Mouse (Mus musculus): ENCODE data around the gene Snx5. TPM values are rescaled to one million over a fixed set of nuclear protein-coding genes. Genes with fewer than 3 reads are reported as not detected.

The Snx5 gene
- polyA plus RNA-seq (2016; fragmentation: Nextera tagmentation; extraction: Ambion mirVana), result 87.2 and 88.9 TPM in 2 replicates

- ATAC-seq (ENCODE audit: low FRiP score, low read depth), result peak; percentile 96
- under 1% methylated on average over 83 of the region's 93 CpGs for WGBS
- peak within 1 kb of the TSS; percentile 97 for H3K9ac ChIP-seq
These were observed at the start of gene Snx5, which contains the start of gene Mgme1 for GRCm38 (mm10) chr2:144270507-144271420. TSS of gene Snx5 (minus strand) at chr2:144270906. TSS of gene Mgme1 (plus strand) at chr2:144270663.

DNA sequence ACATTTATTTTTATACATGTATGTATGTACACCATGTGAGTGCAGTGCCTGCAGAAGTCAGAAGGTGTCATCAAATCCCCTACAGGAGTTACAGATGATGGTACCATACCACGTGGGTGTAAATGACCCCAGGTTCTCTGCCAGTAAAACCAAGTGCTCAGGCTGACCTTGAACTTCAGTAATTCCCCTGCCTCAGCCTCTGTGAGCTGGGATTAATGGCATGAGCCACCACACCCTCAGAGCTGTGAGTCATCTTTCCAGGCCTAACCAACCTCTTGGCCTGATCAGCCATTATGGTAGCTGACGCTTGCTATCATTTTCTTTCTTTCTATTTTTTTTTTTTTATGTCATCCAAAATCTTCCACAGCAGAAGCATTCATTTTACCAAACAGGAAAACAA, 40.7 kb upstream of the Snx5 start:
- H3K4me3 ChIP-seq, result no peak overlapping the region

More at GRCm38 (mm10) chr2:144270507-144271420, at the start of gene Snx5, which contains the start of gene Mgme1:
- no peaks in the 10 kb centered on the region; the same call in 1 of the 2 replicates for H3K36me3 ChIP-seq
- H3K4me1 ChIP-seq, result peaks cover 14% of the 10 kb centered on the region
- H3K4me3 ChIP-seq, result peak within 1 kb of the TSS; percentile 84
- H3K27me3 ChIP-seq (replicated peaks), result no peaks in the 10 kb centered on the region
- H3K9me3 ChIP-seq, result no peaks in the 10 kb centered on the region
- H3K27ac ChIP-seq, result peak within 1 kb of the TSS; percentile 74
- peak within 1 kb of the TSS; percentile 62 for H3K4me2 ChIP-seq (replicated peaks)

DNA sequence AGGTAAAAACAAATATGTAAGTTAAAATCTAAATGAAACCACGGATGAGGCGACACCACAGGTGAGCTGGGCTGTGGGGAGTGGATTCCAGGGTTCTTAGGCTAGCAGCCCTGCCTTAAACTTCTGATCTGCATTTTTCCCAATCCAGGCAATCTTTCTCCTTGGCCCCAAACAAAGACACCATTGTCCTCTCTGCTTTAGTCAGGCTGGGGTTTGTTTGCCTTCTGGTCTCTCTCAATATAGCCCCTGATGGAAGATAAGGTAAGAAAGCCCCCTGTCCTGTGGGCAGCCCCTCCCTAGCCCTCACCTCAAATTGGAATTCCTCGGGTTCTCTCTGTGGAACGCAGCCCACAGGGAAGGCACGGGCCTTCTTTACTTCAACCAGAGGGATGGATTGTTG, 39.6 kb upstream of the Snx5 start:
- Histone ChIP-seq H3K9me3 (no peaks in the 10 kb centered on the region), H3K9ac (no peak overlapping the region), H3K27ac (no peak overlapping the region), H3K36me3 (no peaks in the 10 kb centered on the region), H3K4me3 (no peak overlapping the region), H3K4me2 (replicated peaks) (no peak overlapping the region), H3K27me3 (replicated peaks) (no peaks in the 10 kb centered on the region), H3K4me1 (no peaks in the 10 kb centered on the region)
- 53% methylated on average over 5 of the region's 5 CpGs for WGBS
- ATAC-seq (ENCODE audit: low FRiP score, low read depth), result no peak

More for the DNA sequence above, 40.7 kb upstream of the Snx5 start:
- Histone ChIP-seq H3K27ac (no peak overlapping the region), H3K27me3 (replicated peaks) (no peaks in the 10 kb centered on the region), H3K9me3 (no peaks in the 10 kb centered on the region), H3K4me1 (no peaks in the 10 kb centered on the region), H3K9ac (no peak overlapping the region), H3K36me3 (no peaks in the 10 kb centered on the region), H3K4me2 (replicated peaks) (no peak overlapping the region)
- WGBS, result 88% methylated on average over 2 of the region's 2 CpGs
- no peak for ATAC-seq (ENCODE audit: low FRiP score, low read depth)

GRCm38 (mm10) chr2:144308561-144308960, 37.9 kb upstream of the Snx5 start:
- no peak for ATAC-seq (ENCODE audit: low FRiP score, low read depth)
- 60% methylated on average over 8 of the region's 8 CpGs for WGBS

DNA sequence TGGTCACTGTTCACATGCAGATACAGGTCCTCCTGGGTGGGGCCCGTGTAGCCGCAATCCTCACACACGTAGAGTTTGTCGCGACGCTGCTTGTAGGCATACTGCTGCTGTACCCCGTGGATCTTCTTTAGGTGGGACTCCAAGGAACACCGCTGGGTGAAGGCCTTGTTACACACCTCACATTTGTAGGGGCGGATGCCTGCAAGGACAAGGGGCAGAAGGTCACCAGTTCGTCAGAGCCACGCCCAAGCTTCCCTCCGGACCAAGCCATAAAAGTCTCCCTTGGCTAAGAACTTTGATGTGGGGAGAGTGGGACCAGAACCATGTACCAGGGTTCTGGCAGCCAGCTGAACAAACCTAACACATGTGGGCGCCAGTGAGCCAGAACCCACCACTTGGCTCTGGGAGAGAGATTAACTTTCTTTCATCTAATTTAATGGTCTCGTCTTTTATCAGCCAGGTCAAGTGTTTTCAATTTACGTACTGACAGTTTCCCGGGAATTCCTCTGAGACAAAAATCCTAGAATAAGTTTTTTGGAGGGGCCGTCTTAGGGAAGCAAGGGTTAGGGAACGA, 35.1 kb upstream of the Snx5 start:
- H3K36me3 ChIP-seq, result no peaks in the 10 kb centered on the region
- H3K27me3 ChIP-seq (replicated peaks), result no peaks in the 10 kb centered on the region
- no peak overlapping the region for H3K27ac ChIP-seq
- no peak overlapping the region for H3K4me3 ChIP-seq
- no peaks in the 10 kb centered on the region for H3K4me1 ChIP-seq
- no peak for ATAC-seq (ENCODE audit: low FRiP score, low read depth)
- no peak overlapping the region for H3K9ac ChIP-seq
- H3K9me3 ChIP-seq, result no peaks in the 10 kb centered on the region
- no peak overlapping the region for H3K4me2 ChIP-seq (replicated peaks)
- 67% methylated on average over 18 of the region's 18 CpGs for WGBS

More at GRCm38 (mm10) chr2:144308561-144308960, 37.9 kb upstream of the Snx5 start:
- H3K4me1 ChIP-seq, result no peaks in the 10 kb centered on the region
- no peaks in the 10 kb centered on the region for H3K27me3 ChIP-seq (replicated peaks)
- no peak overlapping the region for H3K4me3 ChIP-seq
- H3K9ac ChIP-seq, result no peak overlapping the region
- H3K4me2 ChIP-seq (replicated peaks), result no peak overlapping the region
- H3K36me3 ChIP-seq, result no peaks in the 10 kb centered on the region
- H3K27ac ChIP-seq, result no peak overlapping the region
- H3K9me3 ChIP-seq, result no peaks in the 10 kb centered on the region

- 96% methylated on average over 11 of the region's 11 CpGs for WGBS
- no peak for ATAC-seq (ENCODE audit: low FRiP score, low read depth)
- H3K4me3 ChIP-seq, result no peak overlapping the region
These were observed 30.4 kb upstream of the Snx5 start for GRCm38 (mm10) chr2:144301101-144301500.

DNA sequence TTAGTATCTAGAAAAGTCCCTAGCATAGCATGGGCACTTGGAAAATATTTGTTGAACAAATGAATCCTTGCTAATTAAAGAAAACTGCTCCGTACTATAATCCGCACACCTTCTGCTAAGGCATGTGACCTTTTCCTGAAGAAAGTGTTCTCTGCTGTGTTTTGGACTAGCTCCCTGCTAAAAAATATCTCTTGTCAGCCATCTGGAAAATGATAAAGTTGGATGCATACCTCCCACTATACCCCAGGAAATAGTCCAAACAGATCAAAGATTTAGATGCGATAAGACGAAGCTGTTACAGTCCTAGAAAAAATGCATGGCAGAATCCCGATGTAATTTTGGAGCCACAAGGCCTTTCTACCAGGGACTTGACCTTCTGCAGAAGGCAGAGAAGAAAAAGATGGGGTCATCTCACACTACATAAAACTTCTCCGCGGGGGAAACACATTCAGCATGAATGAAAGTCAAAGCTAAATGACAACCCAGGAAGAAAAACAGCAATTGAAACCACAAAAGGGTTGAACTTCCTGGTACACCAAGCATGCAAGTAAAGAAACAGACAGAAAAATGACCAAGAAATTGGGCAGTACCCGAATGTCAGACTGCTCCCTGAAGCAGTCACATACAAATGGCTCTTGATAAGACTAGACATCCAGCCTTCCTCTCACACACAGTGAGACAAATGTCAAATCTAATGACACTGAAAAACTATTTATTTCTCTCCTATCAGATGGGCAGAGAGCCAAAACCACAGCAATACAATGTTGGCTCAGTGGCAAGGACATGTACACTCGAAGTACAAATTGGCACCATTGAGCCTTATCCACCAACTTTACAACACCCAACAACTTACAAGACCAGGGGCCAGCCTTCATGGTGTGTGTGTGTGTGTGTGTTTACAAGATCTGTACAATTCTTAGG, 29.3 kb upstream of the Snx5 start:
- H3K4me3 ChIP-seq, result no peak overlapping the region
- no peak overlapping the region for H3K27ac ChIP-seq
- H3K27me3 ChIP-seq (replicated peaks), result no peaks in the 10 kb centered on the region
- H3K4me2 ChIP-seq (replicated peaks), result no peak overlapping the region
- ATAC-seq (ENCODE audit: low FRiP score, low read depth), result no peak
- 78% methylated on average over 9 of the region's 9 CpGs for WGBS
- H3K4me1 ChIP-seq, result no peaks in the 10 kb centered on the region
- H3K36me3 ChIP-seq, result no peaks in the 10 kb centered on the region
- H3K9ac ChIP-seq, result no peak overlapping the region
- no peaks in the 10 kb centered on the region for H3K9me3 ChIP-seq

More at GRCm38 (mm10) chr2:144301101-144301500, 30.4 kb upstream of the Snx5 start:
- H3K4me1 ChIP-seq, result no peaks in the 10 kb centered on the region
- no peak overlapping the region for H3K4me2 ChIP-seq (replicated peaks)
- H3K27me3 ChIP-seq (replicated peaks), result no peaks in the 10 kb centered on the region
- H3K27ac ChIP-seq, result no peak overlapping the region
- H3K9ac ChIP-seq, result no peak overlapping the region
- no peaks in the 10 kb centered on the region for H3K9me3 ChIP-seq
- H3K36me3 ChIP-seq, result no peaks in the 10 kb centered on the region

GRCm38 (mm10) chr2:144295145-144295735, 24.5 kb upstream of the Snx5 start:
- Histone ChIP-seq H3K9ac (no peak overlapping the region), H3K4me3 (no peak overlapping the region), H3K36me3 (no peaks in the 10 kb centered on the region), H3K27ac (no peak overlapping the region), H3K9me3 (no peaks in the 10 kb centered on the region), H3K4me1 (no peaks in the 10 kb centered on the region), H3K4me2 (replicated peaks) (no peak overlapping the region), H3K27me3 (replicated peaks) (no peaks in the 10 kb centered on the region)
- ATAC-seq (ENCODE audit: low FRiP score, low read depth), result no peak
- WGBS, result 69% methylated on average over 9 of the region's 9 CpGs

- H3K4me2 ChIP-seq (replicated peaks), result no peak overlapping the region
- no peak for ATAC-seq (ENCODE audit: low FRiP score, low read depth)
- no peaks in the 10 kb centered on the region for H3K4me1 ChIP-seq
- no peak overlapping the region for H3K4me3 ChIP-seq
- H3K9me3 ChIP-seq, result no peaks in the 10 kb centered on the region
- no peaks in the 10 kb centered on the region for H3K36me3 ChIP-seq
- H3K27ac ChIP-seq, result no peak overlapping the region
- WGBS, result 78% methylated on average over 11 of the region's 11 CpGs
- H3K9ac ChIP-seq, result no peak overlapping the region
- no peaks in the 10 kb centered on the region for H3K27me3 ChIP-seq (replicated peaks)
These were observed 21.0 kb upstream of the Snx5 start for GRCm38 (mm10) chr2:144291600-144292305.

DNA sequence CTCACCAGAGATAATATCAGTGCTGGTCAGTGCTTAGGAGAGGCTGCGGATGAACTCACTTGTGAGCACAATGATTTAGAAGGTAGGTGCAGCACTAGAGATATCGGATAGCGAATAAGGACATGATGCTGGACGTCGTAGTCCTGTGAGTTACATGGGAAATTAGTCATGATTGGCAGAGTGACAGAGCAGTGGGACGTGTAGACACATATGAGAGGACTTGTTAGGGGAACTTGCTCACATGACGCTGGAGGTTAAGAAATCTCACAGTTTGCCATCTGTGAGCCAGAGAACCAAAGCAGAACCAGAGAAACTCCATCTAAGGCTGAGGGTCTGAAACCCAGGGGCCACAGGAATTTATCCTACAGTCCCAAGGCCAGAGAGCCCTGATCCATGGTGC, 19.6 kb upstream of the Snx5 start:
- H3K27ac ChIP-seq, result no peak overlapping the region
- H3K9ac ChIP-seq, result no peak overlapping the region
- no peak for ATAC-seq (ENCODE audit: low FRiP score, low read depth)
- no peaks in the 10 kb centered on the region for H3K36me3 ChIP-seq
- WGBS, result 92% methylated on average over 7 of the region's 7 CpGs
- no peaks in the 10 kb centered on the region for H3K27me3 ChIP-seq (replicated peaks)
- H3K4me2 ChIP-seq (replicated peaks), result no peak overlapping the region
- H3K4me1 ChIP-seq, result no peaks in the 10 kb centered on the region
- no peak overlapping the region for H3K4me3 ChIP-seq
- no peaks in the 10 kb centered on the region for H3K9me3 ChIP-seq

DNA sequence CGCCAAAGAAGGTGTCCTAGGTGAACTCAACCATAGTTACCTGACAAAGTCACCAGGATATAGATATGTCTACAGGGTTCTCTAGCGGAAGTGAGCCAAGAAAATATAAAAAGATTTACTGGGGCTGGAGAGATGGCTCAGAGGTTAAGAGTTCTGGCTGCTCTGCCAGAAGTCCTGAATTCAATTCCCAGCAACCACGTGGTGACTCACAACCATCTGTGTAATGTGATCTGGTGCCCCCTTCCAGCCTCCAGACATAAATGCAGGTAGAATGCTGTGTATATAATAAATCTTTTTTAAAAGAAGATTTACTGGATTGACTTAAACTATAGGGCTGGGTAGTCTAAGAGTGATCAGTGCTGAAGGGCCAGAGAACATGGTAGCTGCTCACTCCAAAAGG, 10.7 kb upstream of the Snx5 start:
- H3K4me2 ChIP-seq (replicated peaks), result no peak overlapping the region
- no peaks in the 10 kb centered on the region for H3K27me3 ChIP-seq (replicated peaks)
- H3K4me3 ChIP-seq, result no peak overlapping the region
- H3K36me3 ChIP-seq, result peaks cover 19% of the 10 kb centered on the region
- peak; percentile 29; the same call in 1 of the 2 replicates for ATAC-seq (ENCODE audit: low FRiP score, low read depth)
- WGBS, result 65% methylated on average over 3 of the region's 3 CpGs
- H3K27ac ChIP-seq, result no peak overlapping the region
- H3K4me1 ChIP-seq, result no peaks in the 10 kb centered on the region
- H3K9me3 ChIP-seq, result no peaks in the 10 kb centered on the region
- H3K9ac ChIP-seq, result no peak overlapping the region
